Mouse (Mus musculus) granulocyte monocyte progenitor cell, adult 5-6 weeks (primary cell): ENCODE results near the gene Atg5. TPM values are rescaled to one million over a fixed set of nuclear protein-coding genes. Genes with fewer than 3 reads are reported as not detected.

Experiments
- ATAC-seq: replicated peaks from 2 replicates; pipeline ENCODE4 v1.8.0; 2016; ENCODE audit warnings: mild to moderate bottlenecking, moderate TSS enrichment, inconsistent platforms; ENCODE audit not compliant: poor library complexity, severe bottlenecking
- total RNA-seq, 2 experiments: library from RNA; stranded (forward) in 1 of 2; stranded (reverse) in 1 of 2; fragments of 200-712, 200-1000 nt in 1 of 2; fragments of >200 nt in 1 of 2; fragmentation: Nextera tagmentation in 1 of 2; gene quantifications; 2 replicates each; pipeline ENCODE4 v1.2.3; 2014 to 2017

Gene Atg5
- total RNA-seq, 2 experiments from 2014 or later, result 32.4 to 42.7 TPM

- peak; percentile 67 for ATAC-seq
These were observed 79.5 kb downstream of the Atg5 start for GRCm38 (mm10) chr10:44347549-44348172.

DNA sequence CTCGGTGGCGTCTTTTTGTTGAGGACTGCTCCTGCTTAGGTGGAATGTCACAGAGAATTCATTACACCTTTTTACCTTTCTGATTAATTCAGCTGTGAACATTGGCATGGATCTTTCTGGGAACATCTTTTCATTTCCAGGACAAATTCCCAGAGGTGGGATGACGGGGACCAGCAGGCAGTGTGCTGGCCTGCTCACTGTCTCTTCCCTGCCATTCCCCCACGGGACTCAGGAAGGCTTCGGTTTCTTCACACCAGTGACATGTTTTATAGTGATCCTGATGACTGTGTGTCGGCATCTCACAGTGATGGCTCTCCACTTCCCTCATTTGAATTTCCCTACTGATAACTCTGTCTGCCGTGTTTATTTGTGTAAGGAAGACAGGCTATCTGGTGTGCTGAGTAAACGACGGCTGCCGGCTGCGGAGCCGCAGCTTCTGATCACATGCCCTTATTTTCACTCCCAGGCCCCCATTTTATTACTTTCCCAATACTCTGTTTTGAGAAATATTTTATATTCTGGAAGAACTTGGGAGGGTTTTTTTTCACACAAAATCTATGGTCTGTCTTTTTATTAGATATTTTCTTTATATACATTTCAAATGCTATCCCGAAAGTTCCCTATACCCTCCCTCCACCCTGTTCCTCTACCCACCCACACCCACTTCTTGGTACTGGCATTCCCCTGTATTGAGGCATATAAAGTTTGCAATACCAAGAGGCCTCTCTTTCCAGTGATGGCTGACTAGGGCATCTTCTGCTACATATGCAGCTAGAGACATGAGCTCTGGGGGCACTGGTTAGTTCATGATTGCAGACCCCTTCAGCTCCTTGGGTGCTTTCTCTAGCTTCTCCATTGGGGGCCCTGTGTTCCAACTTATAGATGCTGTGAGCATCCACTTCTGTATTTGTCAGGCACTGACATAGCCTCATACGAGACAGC lies 80.6 kb downstream of the Atg5 start:
- ATAC-seq, result no peak

DNA sequence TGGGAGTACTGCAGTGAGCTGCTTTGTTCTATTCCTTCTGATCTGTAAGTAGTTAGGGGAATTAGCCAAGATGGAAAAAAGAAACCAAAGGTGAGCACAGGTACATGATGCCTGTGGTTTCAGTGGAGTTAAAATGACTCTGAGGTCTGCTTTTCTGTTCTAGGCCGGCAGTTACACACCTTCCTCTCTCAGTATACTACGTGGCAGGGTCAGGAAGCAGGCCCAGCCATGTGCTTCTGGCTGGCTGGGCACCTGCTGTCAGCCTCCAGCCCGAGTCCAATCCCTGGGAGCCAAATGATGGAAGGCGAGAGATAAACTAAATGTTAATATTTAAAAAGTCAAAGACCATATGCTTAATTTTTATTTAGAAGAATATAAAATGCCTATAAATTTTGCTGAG lies 85.3 kb downstream of the Atg5 start:
- ATAC-seq, result no peak

GRCm38 (mm10) chr10:44354393-44354792 lies 86.2 kb downstream of the Atg5 start:
- no peak for ATAC-seq

- ATAC-seq, result no peak
These were observed 87.1 kb downstream of the Atg5 start for GRCm38 (mm10) chr10:44355216-44355615.

DNA sequence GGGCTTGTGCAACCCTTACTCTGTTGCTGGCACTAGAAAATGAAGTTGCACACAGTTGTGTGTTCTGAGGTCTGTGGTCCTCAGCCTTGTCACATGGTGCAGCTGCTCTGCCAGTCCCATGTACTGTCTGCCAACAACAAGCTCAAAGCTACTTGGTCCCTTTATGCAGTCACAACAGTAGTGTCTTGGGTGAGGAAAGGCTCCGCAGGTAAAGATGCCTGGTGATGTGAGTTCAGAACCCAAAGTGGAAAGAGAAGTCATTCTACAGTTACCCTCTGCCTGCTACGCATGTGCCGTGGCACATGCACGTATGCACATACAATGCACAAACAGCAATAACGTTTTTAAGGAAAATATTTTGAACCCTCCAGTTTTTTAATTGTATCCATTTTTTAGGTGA lies 88.5 kb downstream of the Atg5 start:
- ATAC-seq, result no peak

- ATAC-seq, result no peak
These were observed 89.2 kb downstream of the Atg5 start for GRCm38 (mm10) chr10:44357316-44357715.

- ATAC-seq, result no peak
These were observed 90.7 kb downstream of the Atg5 start for GRCm38 (mm10) chr10:44358816-44359215.

DNA sequence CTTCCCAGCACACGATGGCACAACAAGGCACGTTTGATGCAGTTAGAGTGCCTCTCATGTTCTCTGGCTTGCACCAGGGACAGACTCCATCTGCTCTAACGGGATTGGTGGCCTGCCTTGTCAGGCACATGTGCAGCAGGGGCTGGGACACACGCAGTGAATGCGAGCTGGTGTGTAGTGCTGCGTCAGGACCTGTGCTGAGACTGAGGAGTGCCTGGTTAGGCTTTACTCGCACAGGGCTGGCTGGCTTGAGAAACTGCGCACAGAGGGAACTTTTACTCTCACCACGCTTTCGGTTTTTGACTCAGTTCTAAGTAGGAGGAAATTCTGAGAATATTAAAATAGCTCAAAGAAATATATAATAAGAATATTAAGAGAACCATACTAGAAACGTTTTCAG lies 92.5 kb downstream of the Atg5 start:
- no peak for ATAC-seq

- ATAC-seq, result no peak
These were observed 94.3 kb downstream of the Atg5 start for GRCm38 (mm10) chr10:44362435-44362834.

DNA sequence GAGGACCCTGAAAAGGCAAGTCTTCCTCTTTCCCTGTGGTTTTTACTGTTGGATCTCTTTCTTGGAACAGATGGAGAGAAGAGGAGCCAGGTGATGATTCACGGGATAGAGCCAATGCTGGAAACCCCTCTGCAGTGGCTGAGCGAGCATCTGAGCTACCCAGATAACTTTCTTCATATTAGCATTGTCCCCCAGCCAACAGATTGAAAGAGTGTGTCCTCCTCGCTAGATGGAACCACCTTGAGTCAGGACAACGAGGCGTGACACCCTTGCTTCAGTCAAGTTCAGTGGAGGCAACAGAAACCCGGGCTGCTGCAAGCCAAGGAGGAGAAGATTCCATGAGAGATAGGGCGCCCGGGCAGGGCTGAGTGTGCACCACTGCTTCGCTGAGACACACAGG lies 94.7 kb downstream of the Atg5 start:
- no peak for ATAC-seq

GRCm38 (mm10) chr10:44366186-44366585 lies 98.0 kb downstream of the Atg5 start:
- no peak for ATAC-seq

DNA sequence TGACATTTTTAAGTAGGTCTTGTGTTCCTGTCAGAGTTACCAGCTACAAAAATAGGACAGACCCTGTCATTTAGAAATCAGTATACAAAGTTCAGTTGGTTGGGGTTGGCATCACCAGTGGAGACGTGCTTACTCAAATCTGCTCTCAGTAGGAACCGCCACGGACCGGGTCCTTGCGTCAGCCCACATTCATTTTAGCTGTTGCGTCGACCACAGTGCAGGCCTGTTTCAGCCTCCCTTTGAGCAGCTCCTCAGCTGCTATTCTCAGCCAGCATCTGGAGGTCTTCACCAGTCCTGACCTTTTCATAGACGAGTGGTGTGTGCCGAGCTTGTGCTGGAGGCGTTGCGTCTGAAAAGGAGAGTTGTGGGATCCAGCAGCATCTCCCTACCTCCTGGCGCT lies 98.9 kb downstream of the Atg5 start:
- ATAC-seq, result no peak

DNA sequence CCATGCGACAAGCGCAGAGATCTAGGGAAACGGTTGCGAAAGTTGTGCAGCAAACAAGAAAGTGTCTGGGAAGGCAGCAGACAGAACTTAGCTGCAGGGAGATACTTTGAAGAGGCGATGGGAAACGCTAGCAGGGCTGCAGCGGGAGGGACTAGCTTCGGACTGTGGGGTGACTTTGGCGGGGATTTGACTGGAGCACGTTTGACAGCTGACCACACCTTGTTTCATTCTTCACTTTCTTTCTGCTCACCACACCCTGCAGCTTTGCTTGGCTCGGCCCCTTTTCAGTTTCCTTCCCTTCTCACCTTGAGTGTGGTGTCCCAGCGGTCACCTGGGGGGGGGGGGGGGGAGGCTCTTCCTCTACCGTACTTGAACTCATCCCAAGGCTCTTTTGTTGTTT lies 100.4 kb downstream of the Atg5 start:
- no peak for ATAC-seq

GRCm38 (mm10) chr10:44370666-44371065 lies 102.5 kb downstream of the Atg5 start:
- no peak for ATAC-seq

DNA sequence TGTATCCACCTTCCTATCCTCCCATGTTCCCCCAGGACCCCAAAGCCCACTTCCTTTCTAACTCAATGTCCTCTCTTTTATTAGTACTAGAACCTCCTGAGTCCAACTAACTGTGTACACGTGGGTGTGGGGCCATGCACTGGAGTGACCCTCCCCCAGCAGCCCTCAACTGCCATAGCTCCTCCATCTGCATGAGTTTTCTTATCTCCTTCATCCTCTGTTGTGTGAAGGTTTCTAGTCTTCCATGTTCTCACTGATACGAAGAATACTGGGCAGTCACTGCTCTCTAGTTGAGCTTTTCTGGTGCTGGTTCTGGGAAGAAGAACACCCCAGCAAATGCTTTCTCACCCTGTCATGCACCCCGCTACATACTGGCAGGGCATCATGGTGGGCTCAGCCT lies 104.1 kb downstream of the Atg5 start:
- ATAC-seq, result no peak

DNA sequence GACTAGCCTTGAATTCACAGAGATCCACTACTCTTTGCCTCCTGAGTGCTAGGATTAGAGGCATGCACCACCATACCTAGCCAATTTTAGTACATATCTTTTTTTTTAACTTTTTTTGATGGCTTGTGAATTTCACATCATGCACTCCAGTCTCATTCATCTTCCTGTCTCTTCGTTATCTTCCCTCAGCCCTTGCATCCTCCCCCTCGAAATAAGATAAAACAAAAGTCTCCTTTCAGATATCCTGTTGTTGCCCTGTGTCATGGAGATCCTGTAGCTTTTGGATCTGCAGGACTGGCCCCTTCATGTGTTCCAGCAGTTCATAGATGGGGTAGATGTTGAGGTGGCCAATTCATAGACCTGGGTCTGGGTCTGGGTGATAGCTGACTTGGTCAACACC lies 106.5 kb downstream of the Atg5 start:
- ATAC-seq, result no peak

- ATAC-seq, result no peak
These were observed 107.3 kb downstream of the Atg5 start for GRCm38 (mm10) chr10:44375501-44375900.

GRCm38 (mm10) chr10:44377821-44378220 lies 109.7 kb downstream of the Atg5 start:
- ATAC-seq, result no peak

DNA sequence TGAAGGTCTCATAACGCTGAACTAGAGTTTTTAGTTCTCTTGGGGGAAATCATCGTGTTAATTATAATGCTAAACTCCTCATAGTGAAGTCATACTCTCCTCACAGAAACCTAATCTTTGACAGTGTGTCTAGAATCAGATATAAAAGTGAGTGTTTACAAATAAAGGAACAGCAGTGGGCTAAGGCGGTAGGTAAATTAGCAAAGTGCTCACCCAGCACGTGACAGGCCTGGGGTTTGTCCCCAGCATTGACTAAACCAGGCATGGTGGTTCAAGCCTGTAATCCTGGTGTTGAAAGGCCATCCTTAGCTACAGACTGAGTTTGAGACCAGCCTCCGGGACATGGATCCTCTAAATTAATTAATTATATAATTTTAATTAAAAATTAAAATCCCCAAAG lies 110.2 kb downstream of the Atg5 start:
- no peak for ATAC-seq

DNA sequence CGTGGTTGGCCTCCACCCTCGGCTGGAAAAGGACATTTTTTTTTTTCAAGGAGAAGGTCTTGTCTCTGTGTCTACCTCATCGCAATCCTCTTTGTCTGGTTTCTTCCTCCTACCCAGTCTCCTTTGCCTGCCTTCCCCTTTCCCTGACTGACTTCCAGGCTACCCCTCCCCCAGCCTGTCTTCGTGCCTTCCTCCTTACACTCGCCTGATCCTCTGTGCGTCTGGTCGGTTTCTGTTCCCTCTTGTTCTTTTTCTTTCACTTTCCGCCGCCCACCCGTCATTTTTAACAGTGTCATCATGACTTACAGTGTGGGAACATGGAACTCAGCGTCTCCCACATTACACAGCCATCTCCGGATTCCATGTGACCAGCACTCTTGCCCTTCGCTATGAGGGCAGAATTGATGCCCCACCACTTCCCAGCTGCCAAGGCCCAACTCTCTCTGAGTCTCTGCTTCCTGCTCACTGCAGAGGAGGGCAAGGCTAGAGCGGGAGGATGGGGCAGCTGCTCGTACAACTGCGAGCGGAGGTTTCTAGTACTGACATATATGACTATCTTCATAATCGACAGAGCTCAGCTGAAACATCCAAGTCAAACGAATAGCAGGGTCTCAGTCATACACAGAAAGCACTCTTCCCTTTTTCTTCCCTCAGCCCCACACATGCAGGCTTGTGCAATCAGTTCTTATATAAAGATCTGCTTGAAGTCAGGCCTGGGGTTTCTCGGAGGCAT lies 112.5 kb downstream of the Atg5 start:
- ATAC-seq, result peak; percentile 86
